Mouse (Mus musculus) CD4-positive helper T cell, adult 2 months (primary cell): ENCODE results near the gene Olfr1184.
"Not testable (repeated sequence)": the region's sequence is repeated elsewhere in the genome, so short reads cannot be mapped to it uniquely, and the experiment has no call there.

Source experiments
- DNase-seq: peaks from one replicate; pipeline ENCODE4 v3.0.0-alpha.2; 2012; ENCODE audit warnings: low read depth, missing footprints, low spot score

The Olfr1184 gene

GRCm38 (mm10) chr2:88483298-88483697, at the start of gene Olfr1184:
TSS of gene Olfr1184 (plus strand) at chr2:88483598.
- DNase-seq = no peak

GRCm38 (mm10) chr2:88449031-88449430, 34.4 kb upstream of the Olfr1184 start, which contains the start of gene Gm13757:
TSS of gene Gm13757 (minus strand) at chr2:88449131.
- no peak for DNase-seq

GRCm38 (mm10) chr2:88454567-88454966, 28.8 kb upstream of the Olfr1184 start, which contains the start of gene Olfr1183:
TSS of gene Olfr1183 (plus strand) at chr2:88454867.
- not testable (repeated sequence) for DNase-seq

- DNase-seq = no peak
Observed at GRCm38 (mm10) chr2:88493020-88493419, 9.6 kb downstream of the Olfr1184 start, which contains the start of gene Olfr1185-ps1. TSS of gene Olfr1185-ps1 (plus strand) at chr2:88493320.

GRCm38 (mm10) chr2:88518251-88518650, 34.9 kb downstream of the Olfr1184 start, which contains the start of gene Olfr1186:
TSS of gene Olfr1186 (plus strand) at chr2:88518551.
- no peak for DNase-seq

GRCm38 (mm10) chr2:88525720-88526119, 42.3 kb downstream of the Olfr1184 start:
- DNase-seq = no peak
